Mouse (Mus musculus) lung, adult 2 months (tissue): ENCODE measurements at regions not wholly inside any gene's neighbourhood (a gene's known extent, or its start where the extent isn't known, plus 50 kb on each side); places are given as distances from the start of the nearest gene placed in this dataset.

Experiments used
- DNase-seq: peaks from one replicate; pipeline ENCODE4 v3.0.0; 2022
- H3K4me1 ChIP-seq: fragments of 200-500 bp; 2 replicates; pipeline ENCODE4 v1.6.1; 2011; ENCODE audit warnings: low read length; ENCODE audit not compliant: control insufficient read depth, insufficient read depth
- H3K4me3 ChIP-seq: fragments of 200-500 bp; replicated peaks from 2 replicates; pipeline ENCODE3; 2011; ENCODE audit warnings: low read depth, mild to moderate bottlenecking, control low read depth, low read length; ENCODE audit errors: extremely low read depth
- CTCF ChIP-seq: fragments of 200-500 bp; IDR thresholded peaks from 2 replicates; pipeline ENCODE4 v1.5.1; 2011; ENCODE audit warnings: mild to moderate bottlenecking, low read length, control low read depth; ENCODE audit not compliant: insufficient read depth
- POLR2A ChIP-seq: fragments of 200-500 bp; IDR thresholded peaks from 2 replicates; pipeline ENCODE4 v1.6.1; 2011; ENCODE audit warnings: low read depth, mild to moderate bottlenecking, control low read depth, low read length, borderline replicate concordance; ENCODE audit errors: extremely low read depth
- WGBS: fragments of 180-500 bp; shearing (Covaris S2); methylation state at CpG from one replicate; pipeline ENCODE4 v1.1.7; 2018; 5-methylcytosine and 5-hydroxymethylcytosine counted together

DNA sequence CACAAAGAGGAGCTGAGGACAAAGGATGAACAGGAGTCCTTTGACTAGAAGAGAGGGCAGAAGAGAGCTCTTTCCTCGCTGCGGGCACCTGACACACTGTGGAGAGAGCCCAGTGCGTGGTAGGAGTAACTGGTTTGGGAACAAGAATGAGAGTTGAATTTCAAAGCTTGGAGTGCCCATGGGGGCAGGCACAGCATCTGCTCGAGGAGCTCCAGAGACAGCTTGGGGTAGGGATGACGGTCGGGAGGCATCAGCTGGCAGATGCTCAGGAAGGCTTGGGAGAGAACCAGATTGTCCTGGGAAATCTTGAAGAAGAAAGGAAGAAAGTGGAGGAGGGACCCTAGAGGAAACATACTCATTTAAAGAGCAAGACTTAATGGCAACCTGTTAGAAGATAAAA, 297.0 kb downstream of the Rps24 start:
- Histone ChIP-seq H3K4me1 (peaks cover 4% of the 10 kb centered on the region), H3K4me3 (no peak overlapping the region)
- DNase-seq: no peak
- 71% methylated on average over 6 of the region's 6 CpGs for WGBS
- no peak for TF ChIP-seq CTCF
- TF ChIP-seq POLR2A: no peak

- no peaks in the 10 kb centered on the region for H3K4me1 ChIP-seq
- 73% methylated on average over 5 of the region's 5 CpGs for WGBS
- no peak for DNase-seq
- TF ChIP-seq CTCF: no peak
- TF ChIP-seq POLR2A: no peak
- H3K4me3 ChIP-seq: no peak overlapping the region
Measured at GRCm38 (mm10) chr14:24785452-24785851, 298.5 kb downstream of the Rps24 start.

DNA sequence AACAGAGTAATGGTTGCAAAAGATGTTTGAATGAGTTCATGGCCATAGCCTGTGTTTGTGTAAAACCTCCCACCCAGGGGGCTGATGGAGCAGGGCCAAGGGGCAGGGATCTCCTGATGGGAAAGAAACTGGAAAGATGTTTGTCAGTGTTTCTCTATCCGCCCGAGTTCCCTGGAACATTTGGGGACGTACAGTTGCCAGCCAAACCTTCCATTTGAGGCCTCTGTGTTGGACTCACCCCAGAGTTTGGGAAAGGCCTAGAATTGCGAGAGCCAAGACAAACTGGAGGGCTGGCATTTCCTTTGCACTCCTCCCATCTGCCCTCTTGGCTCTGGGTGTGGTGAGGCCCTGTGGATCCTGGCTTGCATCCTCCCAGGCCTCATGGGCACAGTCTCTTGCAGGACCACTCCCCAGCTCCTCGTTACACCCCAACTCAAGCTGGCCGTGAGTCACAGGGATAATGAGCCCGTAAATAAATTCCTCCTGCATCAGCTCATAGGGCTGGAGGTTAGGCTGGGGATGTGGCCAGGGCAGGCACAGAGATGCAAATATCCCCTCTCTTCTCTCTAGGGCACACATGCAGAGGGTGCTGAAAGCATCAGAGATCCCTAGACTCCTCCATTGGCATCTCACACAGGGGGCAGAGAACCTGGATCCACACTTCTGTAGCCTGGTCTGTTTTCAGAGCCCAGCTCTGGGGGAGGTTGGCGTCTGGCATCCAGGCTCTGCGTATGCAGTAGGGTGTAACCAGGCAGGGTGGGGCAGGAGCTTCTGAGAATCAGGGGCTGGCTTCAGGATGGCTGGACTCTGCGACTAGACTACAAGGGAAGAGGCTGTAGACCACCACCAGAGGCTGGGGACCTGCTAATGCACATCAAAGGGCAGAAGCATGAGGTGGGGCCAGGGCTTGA, 306.7 kb downstream of the Rps24 start:
- WGBS: 59% methylated on average over 10 of the region's 10 CpGs
- no peak for DNase-seq
- no peak for TF ChIP-seq CTCF
- TF ChIP-seq POLR2A: no peak
- H3K4me3 ChIP-seq: no peak overlapping the region
- no peaks in the 10 kb centered on the region for H3K4me1 ChIP-seq

- DNase-seq: no peak
- no peak overlapping the region for H3K4me3 ChIP-seq
- WGBS: 48% methylated on average over 12 of the region's 12 CpGs
- H3K4me1 ChIP-seq: no peaks in the 10 kb centered on the region
- TF ChIP-seq POLR2A: no peak
- no peak for TF ChIP-seq CTCF
Measured at GRCm38 (mm10) chr14:24794359-24794845, 307.5 kb downstream of the Rps24 start.

GRCm38 (mm10) chr14:24797494-24797893, 310.6 kb downstream of the Rps24 start:
- DNase-seq: no peak
- no peaks in the 10 kb centered on the region for H3K4me1 ChIP-seq
- H3K4me3 ChIP-seq: no peak overlapping the region
- TF ChIP-seq POLR2A (no peak), CTCF (no peak)

DNA sequence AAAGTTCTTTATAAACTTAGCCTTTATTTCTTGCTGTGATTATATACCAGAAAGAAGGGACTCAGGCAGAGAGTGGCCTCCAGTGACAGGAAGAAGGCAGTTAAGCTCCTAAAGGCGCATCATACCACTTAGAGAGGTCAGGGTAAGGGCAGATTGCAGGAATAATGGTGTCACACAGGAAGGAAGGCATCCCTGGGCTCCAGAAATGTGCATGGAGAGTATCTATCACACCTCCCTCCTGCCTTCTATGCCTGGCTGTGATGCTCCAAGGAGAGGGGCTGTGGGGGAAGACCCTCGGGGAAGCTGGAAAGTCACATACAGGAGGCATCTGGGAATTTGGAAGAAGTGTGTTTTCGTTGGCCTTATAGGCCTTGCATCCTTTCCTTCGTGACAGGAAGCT, 311.1 kb downstream of the Rps24 start:
- no peaks in the 10 kb centered on the region for H3K4me1 ChIP-seq
- no peak overlapping the region for H3K4me3 ChIP-seq
- WGBS: 62% methylated on average over 4 of the region's 4 CpGs
- no peak for DNase-seq
- no peak for TF ChIP-seq CTCF
- TF ChIP-seq POLR2A: no peak

DNA sequence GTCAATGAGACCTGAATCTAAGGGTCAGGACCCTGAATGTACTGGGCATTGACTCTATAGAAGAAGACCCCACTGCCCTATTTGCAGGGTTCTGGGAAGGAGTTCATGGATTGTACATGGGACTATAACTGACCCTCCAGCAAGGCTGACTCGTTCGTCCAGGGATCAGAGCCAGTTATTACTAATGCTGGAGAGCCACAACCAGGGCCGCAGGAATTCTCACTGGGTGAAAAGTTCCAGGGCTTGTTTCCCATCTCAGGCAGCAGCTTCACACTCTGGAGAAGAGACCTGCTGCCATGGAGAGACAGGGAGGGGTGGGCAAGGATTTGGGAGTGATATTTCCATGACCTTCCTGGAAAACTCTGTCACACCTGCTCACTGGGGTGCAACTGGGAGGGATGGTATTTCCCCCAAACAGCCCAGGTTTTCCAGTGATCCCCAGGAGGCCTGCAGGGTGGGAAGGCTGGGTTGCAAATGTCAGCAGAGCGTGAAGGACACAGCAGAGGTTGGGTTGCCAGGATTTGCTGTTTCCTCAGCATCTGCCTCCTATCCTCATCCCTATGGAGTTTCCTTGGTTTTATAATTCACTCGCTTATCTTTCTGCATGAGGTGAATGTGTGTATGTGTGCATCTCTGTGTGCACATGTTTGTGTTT, 316.2 kb downstream of the Rps24 start:
- DNase-seq: no peak

DNA sequence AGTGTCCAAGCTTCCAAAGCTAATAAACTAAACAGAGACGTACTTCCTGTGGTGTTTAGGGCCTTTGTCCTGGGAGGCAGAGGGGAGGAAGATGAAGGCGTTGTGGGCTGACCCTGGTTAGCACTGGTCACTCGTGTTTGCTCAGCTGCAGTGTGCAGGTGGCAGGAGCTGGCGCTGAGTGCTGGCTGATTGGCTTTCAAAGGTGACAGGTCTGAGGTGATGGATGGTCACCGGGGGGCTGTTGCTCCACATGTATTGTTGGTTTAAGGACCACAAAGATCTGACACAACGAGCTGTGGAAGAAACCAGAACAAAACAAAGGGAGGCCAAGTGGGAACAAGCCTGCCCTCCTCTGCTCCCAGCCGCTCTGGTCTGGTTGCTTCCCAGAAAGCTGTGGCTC, 320.1 kb downstream of the Rps24 start:
- H3K4me3 ChIP-seq: no peak overlapping the region
- H3K4me1 ChIP-seq: no peaks in the 10 kb centered on the region
- no peak for TF ChIP-seq CTCF
- TF ChIP-seq POLR2A: no peak
- DNase-seq: no peak
- WGBS: 28% methylated on average over 7 of the region's 7 CpGs

More for the DNA sequence above, 316.2 kb downstream of the Rps24 start:
- Histone ChIP-seq H3K4me1 (no peaks in the 10 kb centered on the region), H3K4me3 (no peak overlapping the region)
- TF ChIP-seq POLR2A (no peak), CTCF (no peak)
- WGBS: 77% methylated on average over 5 of the region's 5 CpGs

GRCm38 (mm10) chr14:24822876-24823567, 336.1 kb downstream of the Rps24 start:
- 65% methylated on average over 13 of the region's 13 CpGs for WGBS
- Histone ChIP-seq H3K4me1 (no peaks in the 10 kb centered on the region), H3K4me3 (no peak overlapping the region)
- no peak for DNase-seq
- TF ChIP-seq POLR2A (no peak), CTCF (no peak)
